Mouse (Mus musculus): ENCODE data around the gene Mctp1.
"Not testable (repeated sequence)": the region's sequence is repeated elsewhere in the genome, so short reads cannot be mapped to it uniquely, and the experiment has no call there.

The Mctp1 gene

DNA sequence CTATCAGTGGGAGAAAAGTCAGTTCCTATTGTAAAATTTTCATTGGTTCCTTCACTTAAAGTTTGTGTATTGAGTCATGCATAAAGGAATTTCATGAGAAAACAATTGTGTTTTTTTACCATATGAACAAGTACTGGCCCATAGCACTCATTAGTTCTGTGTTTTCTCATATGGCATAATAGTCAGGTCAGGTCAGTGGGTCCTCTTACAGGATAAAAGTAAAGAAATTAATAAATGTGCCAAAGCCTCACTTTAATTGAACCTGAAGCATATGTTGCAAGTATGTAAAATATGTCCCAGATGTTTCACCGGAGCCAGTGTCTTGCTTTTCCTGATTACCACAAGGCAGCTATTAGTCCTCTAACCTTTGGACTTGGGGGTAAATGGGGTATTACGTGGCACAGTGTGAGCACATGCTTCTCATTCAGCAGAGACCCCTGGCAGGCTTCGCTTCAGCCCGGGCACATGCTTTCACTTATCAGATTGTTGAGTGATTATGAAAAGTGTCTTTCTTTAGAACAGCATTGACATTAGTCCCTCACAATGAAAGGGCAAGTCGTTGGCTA, 543.6 kb downstream of the Mctp1 start:
- DNase-seq (ENCODE audit: low read depth in 2 of 2, low spot score in 2 of 2) = no peak

DNA sequence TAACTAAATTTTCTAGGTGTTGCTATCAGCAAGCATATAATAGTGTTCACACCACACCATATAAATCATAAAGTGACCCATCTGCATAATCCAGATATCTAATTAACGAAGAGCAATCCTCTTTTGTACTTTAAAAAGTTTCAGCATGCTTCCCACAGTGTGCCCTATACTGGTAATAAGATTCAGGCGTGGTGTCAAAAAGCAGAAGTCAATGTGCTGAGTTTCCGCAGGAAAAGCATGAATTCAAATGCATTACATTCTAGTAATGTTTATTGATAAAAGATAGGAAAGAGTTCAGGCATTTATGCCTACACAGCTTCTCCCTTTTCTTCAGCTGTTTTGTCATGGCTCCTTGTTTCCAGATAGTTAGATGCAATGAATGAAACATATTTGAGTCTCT, 544.8 kb downstream of the Mctp1 start:
- DNase-seq (ENCODE audit: low read depth in 2 of 2, low spot score in 2 of 2) = no peak

DNA sequence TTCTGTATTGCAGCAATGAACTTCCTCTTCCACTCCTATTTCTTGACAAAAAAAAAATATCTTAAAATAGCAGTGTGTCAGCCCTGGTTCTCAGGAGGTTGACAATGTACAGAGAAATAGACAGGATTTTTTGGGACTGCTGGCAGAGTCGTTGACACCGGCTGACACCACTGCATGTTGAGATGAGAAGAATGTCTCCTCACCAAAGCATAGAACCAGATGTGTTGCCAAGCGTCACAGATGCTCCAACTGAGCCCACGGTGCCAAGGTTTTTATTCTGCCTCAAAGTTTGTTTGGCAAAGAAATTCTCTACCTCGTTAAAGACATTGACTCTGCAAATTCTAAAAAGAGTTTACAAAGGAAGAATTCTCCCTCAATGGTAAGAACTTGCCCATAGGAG, 548.6 kb downstream of the Mctp1 start:
- DNase-seq (ENCODE audit: low read depth in 2 of 2, low spot score in 2 of 2) = no peak

DNA sequence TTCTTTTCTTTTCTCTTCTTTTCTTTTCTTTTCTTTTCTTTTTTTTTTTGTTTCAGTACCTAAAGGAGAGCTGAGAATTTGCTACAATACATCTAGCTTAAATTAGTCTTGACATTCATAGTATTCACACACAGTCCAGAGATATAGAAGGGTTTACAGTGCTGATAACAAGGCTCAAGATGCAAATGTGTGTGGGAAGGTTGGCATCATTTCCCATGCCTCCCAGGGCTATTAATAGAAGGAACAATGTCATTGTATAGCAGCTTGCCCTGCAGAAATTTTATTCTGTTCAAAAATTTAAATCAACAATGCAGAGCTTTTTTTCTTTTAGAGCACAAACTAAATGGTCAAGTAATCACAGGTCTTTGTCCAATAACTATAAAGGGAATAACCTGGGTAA, 564.9 kb downstream of the Mctp1 start:
- no peak for DNase-seq (ENCODE audit: low read depth in 2 of 2, low spot score in 2 of 2)

DNA sequence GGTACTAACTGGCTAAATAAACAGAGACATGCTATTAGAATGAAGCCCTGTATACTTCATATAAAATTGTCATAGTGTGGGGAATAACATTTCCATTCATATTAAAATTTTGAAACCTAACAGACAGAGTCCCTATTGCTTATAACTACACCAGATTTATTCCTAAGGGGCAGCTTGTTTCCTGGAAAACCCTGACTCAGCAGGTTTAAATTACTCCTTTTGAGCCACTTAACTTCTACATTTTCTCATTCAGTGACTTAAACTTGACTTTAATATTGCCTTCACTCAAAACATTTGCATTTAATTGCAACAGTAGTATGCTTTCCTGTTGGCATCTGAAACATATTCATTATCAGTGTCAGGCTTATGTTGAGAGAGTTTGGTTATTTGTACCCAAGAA, 583.3 kb downstream of the Mctp1 start:
- no peak for DNase-seq (ENCODE audit: low read depth in 2 of 2, low spot score in 2 of 2)

DNA sequence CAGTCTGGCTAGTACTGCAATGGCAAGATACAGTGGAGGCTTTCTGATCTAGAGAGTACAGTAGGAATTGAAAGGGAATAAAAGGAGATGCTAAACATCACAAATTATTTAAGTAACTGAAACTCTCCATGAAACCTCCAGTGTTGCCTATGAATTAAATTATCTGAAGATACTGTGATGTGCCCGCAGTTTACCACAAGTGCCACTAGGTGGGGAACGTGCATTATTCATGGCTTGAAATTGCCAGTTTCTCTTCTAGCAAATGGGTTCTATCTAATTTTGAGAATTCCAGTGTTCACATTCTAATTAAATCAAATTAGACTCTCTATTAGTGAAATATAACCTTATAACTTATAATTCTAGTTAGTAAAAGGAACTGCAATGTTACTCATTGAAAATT, 585.1 kb downstream of the Mctp1 start:
- no peak for DNase-seq (ENCODE audit: low read depth in 2 of 2, low spot score in 2 of 2)

DNA sequence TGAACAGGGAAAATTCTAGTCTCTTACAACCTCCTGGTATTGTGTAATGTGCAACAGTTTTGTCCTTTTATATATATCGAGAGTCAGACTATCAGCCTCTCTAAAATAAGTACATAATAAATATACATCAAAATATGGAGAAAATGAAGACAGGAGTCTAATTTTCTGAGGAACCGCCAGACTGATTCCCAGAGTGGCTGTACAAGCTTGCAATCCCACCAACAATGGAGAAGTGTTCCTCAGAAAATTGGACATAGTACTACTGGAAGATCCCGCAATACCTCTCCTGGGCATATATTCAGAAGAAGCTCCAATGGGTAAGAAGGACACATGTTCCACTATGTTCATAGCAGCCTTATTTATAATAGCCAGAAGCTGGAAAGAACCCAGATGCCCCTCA, 586.7 kb downstream of the Mctp1 start:
- DNase-seq (ENCODE audit: low read depth in 2 of 2, low spot score in 2 of 2) = not testable (repeated sequence)

DNA sequence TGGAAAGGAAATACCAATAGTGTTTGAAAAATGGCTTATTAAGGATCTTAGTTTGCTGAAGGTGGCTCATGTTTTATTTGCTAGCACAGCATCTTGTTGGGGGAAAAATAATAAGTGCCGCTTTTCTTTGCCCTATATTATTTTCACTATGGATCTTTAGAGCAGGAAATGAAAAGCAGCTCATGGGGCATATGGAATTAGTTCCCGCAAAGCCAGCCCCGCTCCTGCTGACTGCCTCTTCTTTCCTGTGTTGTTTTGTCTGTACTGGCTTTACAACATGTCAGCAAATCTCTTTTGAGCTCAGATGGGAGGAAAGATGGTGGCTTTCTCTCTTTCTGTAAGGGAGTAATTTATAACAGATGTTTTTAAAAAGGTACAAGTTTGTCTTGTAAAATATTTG, 618.3 kb downstream of the Mctp1 start:
- no peak for DNase-seq (ENCODE audit: low read depth in 2 of 2, low spot score in 2 of 2)

DNA sequence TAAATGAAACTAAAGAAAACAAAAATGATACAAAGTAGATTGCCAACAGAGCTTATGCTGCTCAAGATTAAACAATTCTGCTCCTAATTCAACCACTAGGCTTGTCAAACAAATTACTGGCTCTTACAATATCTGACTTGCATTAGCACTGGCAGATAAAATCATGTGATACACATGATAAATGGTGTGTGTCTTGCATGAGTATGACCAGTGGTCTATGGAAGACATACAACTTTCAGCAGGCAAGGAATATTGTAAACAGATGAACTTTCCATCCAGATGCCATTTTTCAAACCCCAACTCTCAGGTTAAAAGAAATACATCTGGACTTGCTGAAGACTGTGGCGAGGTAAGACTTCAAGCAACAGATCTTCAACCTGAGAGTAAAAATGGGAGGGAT, 619.3 kb downstream of the Mctp1 start:
- DNase-seq (ENCODE audit: low read depth in 2 of 2, low spot score in 2 of 2) = no peak

DNA sequence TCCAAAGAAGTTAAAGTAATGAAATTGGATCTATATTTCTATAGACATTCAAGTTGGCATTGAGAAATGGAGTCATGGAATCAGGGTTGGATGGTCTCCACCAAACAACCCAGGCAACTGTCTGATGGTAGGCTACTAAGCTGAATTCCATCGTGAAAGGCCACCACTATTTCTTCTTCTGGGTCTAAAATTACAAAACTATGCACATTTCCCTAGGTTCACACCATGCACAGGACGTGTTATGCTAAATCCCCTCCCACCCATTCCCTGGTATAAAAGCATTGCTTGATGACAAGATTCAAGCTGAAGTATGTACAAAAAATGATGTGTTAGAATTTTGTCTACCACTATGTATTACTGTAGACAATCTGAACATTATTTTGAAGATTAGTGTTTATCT, 634.5 kb downstream of the Mctp1 start:
- no peak for DNase-seq (ENCODE audit: low read depth in 2 of 2, low spot score in 2 of 2)

DNA sequence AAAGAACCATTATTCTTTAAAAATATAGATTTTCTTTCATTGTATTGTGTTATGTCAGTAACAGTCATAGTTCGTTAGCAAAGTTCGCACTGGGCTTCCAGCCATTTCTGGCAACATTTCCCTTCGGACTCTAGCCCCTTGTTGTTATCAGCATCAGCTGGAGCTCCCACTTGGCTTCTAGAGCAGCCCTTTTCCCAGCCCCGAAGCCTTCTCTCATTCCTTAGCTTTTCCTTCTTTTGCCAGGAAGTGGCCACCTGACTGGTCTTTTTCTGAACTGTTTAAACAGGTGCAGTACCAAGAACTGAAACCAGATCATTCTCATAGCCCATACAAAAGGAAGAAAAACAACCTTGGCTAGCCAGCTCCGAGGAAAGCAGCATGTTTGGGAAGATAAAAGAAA, 645.3 kb downstream of the Mctp1 start:
- no peak for DNase-seq (ENCODE audit: low read depth in 2 of 2, low spot score in 2 of 2)

DNA sequence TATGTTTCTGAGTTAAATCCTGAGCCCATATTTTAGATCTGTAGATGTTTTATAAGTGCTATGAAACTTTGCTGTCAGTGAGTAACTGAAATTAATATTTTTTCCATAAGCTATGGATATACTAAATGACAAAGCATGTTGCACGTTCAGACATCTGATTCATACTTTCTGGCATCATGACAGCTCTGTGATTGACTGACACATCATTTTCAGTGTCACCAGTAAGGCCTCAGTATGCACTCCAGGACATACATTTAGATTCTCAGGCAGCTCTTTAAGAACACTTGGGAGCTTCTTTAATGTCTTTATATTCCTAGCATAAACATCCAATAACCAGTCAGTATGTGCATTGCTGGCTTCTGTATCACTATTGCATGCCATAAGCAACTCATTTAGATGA, 659.0 kb downstream of the Mctp1 start:
- DNase-seq (ENCODE audit: low read depth in 2 of 2, low spot score in 2 of 2) = no peak

DNA sequence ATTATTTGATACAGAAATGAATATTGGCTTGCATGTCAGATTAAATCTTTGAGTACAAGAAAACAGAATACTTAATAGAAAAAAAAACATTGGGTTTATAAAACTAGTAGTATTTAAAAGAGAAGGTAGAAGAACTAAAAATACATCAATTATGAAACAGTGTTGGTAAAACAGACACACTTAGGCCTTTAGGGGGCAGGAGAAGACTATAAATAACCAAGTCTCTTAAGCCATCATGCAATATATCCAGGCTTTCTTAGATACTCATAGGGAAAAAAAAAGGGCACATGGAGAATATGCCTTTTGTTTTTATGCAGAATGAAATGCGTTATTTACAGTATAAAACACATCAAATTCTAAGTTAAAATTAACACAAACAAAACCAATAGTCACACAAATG, 661.0 kb downstream of the Mctp1 start:
- no peak for DNase-seq (ENCODE audit: low read depth in 2 of 2, low spot score in 2 of 2)

DNA sequence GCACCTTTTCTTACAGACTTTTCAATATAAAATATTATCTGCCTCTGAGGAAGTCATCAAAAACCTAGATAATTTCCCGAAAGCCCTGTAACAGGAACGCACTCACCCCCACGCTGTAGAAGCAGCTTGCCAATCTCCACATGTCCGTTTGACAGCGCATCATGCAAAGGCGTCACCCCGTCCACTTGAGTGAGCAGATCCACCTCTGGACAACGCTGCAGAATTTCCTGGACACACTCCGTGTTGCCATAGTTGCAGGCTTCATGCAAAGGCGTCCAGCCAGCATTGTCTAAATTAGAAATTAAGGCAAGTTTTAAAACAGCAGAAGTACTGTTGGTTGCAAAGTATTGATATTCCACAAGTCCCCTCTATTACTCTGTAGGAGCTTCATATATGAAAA, 662.1 kb downstream of the Mctp1 start:
- no peak for DNase-seq (ENCODE audit: low read depth in 2 of 2, low spot score in 2 of 2)

DNA sequence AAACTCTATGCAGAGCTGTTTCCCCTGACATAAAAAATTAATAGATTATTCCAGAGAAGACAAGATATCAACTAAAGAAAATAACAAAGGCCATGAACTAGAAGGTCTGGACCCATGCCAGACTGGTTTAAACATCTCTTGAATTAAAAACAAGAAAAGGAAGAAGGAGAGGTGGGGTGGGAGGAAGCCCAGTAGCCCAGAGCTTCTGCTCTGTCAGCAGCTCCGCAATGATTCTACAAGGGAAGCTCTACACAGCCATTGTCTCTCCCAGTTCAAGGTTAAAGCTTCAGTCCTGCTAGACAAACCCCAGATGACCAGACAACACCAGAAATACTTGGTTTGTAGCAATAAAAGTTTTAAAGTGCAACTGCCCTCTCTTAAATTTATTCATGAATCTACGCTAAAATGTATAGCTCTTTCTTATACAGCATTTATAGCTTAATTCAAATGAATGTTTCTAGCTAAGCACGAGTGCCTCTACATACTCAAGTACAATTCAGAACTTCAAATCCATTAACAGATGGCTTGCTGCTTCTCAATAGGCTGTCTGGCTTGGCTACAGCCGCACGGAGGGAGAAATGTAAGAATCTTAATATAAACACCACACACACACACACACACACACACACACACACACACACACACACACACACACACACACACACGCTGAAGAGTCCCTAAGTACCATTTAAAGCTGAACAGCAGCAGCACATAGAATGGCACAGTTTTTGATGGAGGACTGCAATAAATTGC, 663.0 kb downstream of the Mctp1 start:
- DNase-seq (ENCODE audit: low read depth in 2 of 2, low spot score in 2 of 2) = no peak

DNA sequence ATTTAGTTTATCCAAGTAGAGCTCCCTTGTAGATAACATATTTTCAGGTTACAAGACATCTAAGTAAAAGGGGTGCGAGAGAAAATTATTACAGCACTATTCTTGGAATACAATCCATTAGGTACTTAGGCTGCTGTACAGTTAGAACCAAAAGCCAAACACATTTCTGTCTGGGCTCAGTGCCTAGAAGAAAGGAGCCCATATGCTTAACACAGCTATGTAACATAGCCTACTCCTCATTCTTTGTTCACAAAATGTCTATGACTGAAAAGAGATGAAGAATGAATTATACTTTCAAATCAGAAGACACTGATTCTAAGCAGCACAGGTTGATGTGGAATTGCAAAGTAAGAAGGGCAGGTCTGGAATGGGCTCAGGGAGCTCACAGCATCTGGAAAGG, 664.1 kb downstream of the Mctp1 start:
- no peak for DNase-seq (ENCODE audit: low read depth in 2 of 2, low spot score in 2 of 2)

DNA sequence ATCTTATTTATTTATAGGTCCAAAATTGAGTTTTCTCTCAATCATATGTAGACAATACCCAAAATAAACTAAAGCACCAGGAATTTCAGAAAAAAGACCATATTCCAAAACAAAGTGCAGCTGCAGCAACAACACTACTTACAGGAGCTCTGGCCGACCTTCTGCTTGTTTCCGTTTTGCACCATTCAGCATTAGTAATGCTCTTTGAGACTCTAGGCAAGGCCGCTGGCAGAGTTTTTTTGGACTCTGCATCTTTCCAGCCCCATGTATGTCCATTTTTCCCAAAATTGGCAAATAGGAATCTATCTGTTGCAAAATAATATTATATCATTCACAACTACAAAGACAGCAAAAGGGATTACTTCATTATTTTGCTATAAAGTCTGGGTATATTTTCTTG, 665.4 kb downstream of the Mctp1 start:
- DNase-seq (ENCODE audit: low read depth in 2 of 2, low spot score in 2 of 2) = no peak

DNA sequence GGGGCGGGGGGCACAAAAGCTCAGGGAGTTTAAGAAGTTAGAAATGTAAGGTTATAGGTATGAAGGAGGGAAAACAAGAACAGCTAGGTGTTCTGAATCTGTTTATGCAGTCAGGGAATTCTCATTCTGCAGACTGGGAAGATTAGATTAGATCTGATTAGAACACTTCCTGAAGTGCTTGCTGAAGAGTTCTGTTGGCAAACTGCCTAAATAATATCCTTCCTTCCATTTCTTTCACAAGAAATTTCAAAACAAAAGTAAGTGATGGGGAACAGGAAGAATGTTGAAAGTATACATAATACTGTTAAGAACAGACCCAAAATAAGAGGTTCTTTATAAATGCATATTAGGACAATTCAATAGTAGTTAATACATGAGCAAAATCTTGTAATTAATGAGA, 678.9 kb downstream of the Mctp1 start:
- no peak for DNase-seq (ENCODE audit: low read depth in 2 of 2, low spot score in 2 of 2)

DNA sequence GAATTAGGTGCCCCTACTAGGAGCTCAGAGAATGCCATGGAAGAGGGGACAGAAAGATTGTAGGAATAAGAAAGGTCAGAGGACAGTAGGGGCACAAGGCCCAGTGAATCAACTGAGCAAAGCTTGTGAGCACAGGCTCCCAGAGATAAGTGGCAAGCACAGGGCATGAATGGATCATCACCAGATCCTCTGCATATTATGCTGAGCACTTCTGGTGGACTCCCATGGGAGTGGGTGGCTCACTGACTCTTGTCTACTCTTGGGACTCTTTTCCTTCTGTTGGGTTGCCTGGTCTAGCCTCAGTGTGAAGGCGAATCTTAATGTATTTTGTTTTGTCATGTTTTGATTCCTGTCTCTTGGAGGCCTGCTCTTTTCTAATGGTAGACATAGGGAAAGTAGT, 684.5 kb downstream of the Mctp1 start:
- DNase-seq (ENCODE audit: low read depth in 2 of 2, low spot score in 2 of 2) = no peak

DNA sequence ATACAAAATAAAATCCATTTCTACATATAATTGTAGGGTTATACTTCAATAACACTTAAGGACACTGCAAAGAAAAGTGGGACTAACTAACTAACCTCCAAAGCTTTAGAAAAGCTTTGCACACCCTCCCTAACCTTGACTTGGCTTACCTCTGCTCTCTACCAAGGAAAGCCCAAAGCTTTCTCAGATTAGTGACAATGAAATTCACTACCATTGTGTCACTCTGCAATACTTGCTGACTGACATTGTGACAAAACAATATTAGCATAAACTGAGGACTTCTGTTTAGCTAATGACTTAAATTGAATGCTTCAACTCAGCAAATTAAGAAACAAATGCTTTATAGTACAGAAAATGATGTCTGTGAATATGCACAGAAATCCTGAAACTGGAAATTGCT, 687.7 kb downstream of the Mctp1 start:
- no peak for DNase-seq (ENCODE audit: low read depth in 2 of 2, low spot score in 2 of 2)
